Mouse (Mus musculus) liver, embryonic 13.5 days (tissue): ENCODE results near the gene Ctsd. TPM values are rescaled to one million over a fixed set of nuclear protein-coding genes. Genes with fewer than 3 reads are reported as not detected.

Source experiments
- ATAC-seq: fragments of 200-750 bp; cut with Nextera tagmentation; 2 replicates; pipeline ENCODE4 v1.8.0; 2017; ENCODE audit warnings: low read depth, mild to moderate bottlenecking, moderate number of reproducible peaks, moderate library complexity
- DNase-seq: peaks from one replicate; pipeline ENCODE4 v3.0.0; 2022
- H3K27ac ChIP-seq: fragments of 300-500 bp; sonication (generic); 2 replicates; pipeline ENCODE4 v1.5.1; 2015; ENCODE audit warnings: moderate library complexity, mild to moderate bottlenecking, inconsistent platforms
- H3K27me3 ChIP-seq: fragments of 300-500 bp; sonication (generic); 2 replicates; pipeline ENCODE4 v1.6.1; 2015; ENCODE audit warnings: mild to moderate bottlenecking, inconsistent platforms
- H3K36me3 ChIP-seq: fragments of 300-500 bp; sonication (generic); 2 replicates; pipeline ENCODE4 v1.6.1; 2015; ENCODE audit warnings: mild to moderate bottlenecking, inconsistent platforms
- H3K4me1 ChIP-seq: fragments of 300-500 bp; sonication (generic); replicated peaks from 2 replicates; pipeline ENCODE4 v1.6.1; 2015; ENCODE audit warnings: inconsistent platforms
- H3K4me2 ChIP-seq: fragments of 300-500 bp; sonication (generic); 2 replicates; pipeline ENCODE4 v1.6.1; 2015; ENCODE audit warnings: inconsistent platforms, mild to moderate bottlenecking, moderate library complexity
- H3K4me3 ChIP-seq: fragments of 300-500 bp; sonication (generic); replicated peaks from 2 replicates; pipeline ENCODE4 v1.5.1; 2015; ENCODE audit warnings: mild to moderate bottlenecking, inconsistent platforms
- H3K9ac ChIP-seq: fragments of 300-500 bp; sonication (generic); 2 replicates; pipeline ENCODE4 v1.6.1; 2015; ENCODE audit warnings: mild to moderate bottlenecking, inconsistent platforms
- H3K9me3 ChIP-seq: fragments of 300-500 bp; sonication (generic); replicated peaks from 2 replicates; pipeline ENCODE4 v1.6.1; 2016; ENCODE audit warnings: inconsistent platforms
- WGBS: fragments of 180-500 bp; shearing (Covaris S2); methylation state at CpG from one replicate; pipeline ENCODE4 v1.1.7; 2015; ENCODE audit not compliant: insufficient replicate concordance; 5-methylcytosine and 5-hydroxymethylcytosine counted together
- polyA plus RNA-seq: library from polyadenylated mRNA; unstranded; fragments of >200 nt; fragmentation: Nextera tagmentation; extraction: Ambion mirVana; gene quantifications from 2 replicates; pipeline ENCODE4 v1.2.1, GENCODE M21; 2015

The Ctsd gene
- polyA plus RNA-seq, 1 experiment from 2014 or later = 297 TPM

DNA sequence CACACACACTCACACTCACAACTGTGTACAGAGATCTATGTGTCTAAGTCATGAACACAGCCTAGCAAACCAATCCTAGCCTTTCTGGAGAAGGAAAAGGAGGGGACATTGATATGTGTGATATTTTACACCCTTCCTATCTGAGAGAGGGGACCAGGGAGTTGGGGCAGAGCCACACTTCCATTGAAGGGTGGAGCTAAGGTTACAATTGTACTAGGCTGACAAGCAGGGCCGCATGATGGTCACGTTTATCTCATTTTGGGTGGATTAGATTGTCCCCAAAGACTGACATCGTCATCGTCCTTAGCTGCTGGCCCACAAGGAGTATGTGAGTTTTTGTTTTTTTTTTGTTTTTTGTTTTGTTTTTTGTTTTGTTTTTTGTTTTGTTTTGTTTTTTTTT lies 56.6 kb downstream of the Ctsd start:
- WGBS = 16% methylated on average over 4 of the region's 4 CpGs
- Histone ChIP-seq H3K36me3 (no peaks in the 10 kb centered on the region), H3K4me2 (no peak overlapping the region), H3K9me3 (no peaks in the 10 kb centered on the region), H3K4me1 (peaks cover 43% of the 10 kb centered on the region), H3K4me3 (no peak overlapping the region), H3K27ac (no peak overlapping the region), H3K27me3 (no peaks in the 10 kb centered on the region), H3K9ac (no peak overlapping the region)
- ATAC-seq (peak; percentile 56), DNase-seq (no peak)

DNA sequence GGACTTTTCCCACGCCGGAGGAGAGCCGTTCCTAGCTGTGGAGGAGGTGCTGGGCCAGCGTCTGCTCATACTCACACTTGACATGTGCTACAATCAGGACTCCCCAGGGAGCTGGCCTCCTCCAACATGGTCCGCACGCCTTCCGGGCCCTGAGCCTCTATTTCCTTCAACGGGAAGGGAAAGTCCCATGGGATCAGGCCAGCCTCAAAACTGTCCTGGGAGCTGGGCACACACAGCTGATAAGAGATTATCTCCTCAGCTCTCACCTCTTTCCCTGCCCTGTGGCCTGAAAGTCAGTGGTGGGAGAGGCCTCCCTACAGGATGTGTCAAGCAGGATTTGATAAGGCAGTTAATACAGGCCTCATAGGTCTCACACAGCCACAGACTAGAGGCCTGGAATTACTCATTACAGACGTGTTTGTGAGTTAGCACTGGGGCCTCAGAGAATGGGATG lies 57.5 kb downstream of the Ctsd start:
- no peak for DNase-seq

DNA sequence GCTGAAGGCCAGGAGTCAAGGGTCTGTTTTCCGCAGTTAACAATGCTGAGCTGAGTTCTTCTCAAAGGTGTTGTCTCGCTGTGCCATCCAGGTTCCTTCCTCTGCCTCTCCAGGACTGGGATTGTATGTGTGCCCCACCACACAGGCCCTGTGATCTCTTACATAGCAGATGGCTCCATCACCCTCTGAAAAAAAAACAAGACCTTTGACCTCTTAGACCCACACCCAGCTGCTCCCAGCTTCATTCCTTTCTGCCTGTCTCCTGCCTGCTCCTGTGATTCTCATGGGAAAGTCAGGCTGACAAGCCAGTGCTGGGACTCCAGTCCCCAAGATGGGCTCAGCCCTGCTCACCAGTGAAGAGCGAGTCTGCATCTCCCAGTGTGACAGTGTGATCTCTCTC lies 59.3 kb downstream of the Ctsd start:
- Histone ChIP-seq H3K9ac (no peak overlapping the region; the same call in 1 of the 2 replicates), H3K27ac (no peak overlapping the region), H3K4me1 (peaks cover 30% of the 10 kb centered on the region), H3K9me3 (no peaks in the 10 kb centered on the region), H3K4me2 (no peak overlapping the region), H3K27me3 (no peaks in the 10 kb centered on the region), H3K36me3 (no peaks in the 10 kb centered on the region), H3K4me3 (no peak overlapping the region)
- ATAC-seq (no peak), DNase-seq (no peak)
- WGBS = 60% methylated on average over 3 of the region's 3 CpGs

More for the DNA sequence above, 57.5 kb downstream of the Ctsd start:
- 52% methylated on average over 9 of the region's 9 CpGs for WGBS
- H3K9ac ChIP-seq = no peak overlapping the region
- H3K27me3 ChIP-seq = no peaks in the 10 kb centered on the region
- H3K4me1 ChIP-seq = peaks cover 41% of the 10 kb centered on the region
- no peaks in the 10 kb centered on the region for H3K9me3 ChIP-seq
- H3K27ac ChIP-seq = peak overlapping the region; percentile 51; the same call in 1 of the 2 replicates
- ATAC-seq = peak; percentile 71
- no peak overlapping the region for H3K4me2 ChIP-seq
- no peaks in the 10 kb centered on the region for H3K36me3 ChIP-seq
- H3K4me3 ChIP-seq = no peak overlapping the region

DNA sequence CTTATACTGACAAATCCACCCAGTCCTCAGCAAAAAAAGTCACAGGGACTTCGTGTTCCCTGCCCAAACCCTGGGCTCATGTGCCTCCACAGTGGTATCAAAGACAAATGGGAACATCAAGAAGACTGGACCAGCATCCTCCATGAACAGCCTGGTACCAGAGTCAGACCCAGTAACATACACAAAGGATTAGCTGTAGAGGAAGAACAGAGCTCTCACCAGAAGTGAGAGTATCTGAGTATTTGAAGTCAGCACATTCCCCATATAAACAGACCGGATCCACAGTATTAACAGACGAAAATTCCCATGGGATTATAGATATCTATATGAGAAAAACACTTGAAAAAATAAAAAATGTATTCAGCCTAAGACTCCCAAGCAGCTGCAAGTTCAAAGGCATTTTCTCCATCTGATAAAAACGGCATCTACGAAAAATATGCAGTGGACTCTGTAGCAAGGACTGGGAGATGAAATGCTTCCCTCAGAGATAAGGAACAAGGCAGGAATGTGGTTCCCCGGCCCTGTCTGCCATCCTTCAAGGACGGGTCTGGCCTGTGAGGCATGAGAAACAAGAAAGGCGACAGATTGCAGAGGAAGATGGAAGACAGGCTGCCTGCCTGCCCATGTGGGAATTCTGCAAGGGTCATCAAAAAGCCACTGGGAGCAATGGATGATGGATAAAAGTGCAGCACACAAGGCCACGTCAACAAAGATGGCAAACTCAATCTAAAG lies 61.0 kb downstream of the Ctsd start:
- Histone ChIP-seq H3K9ac (no peak overlapping the region), H3K27me3 (no peaks in the 10 kb centered on the region), H3K9me3 (no peaks in the 10 kb centered on the region), H3K27ac (no peak overlapping the region), H3K36me3 (no peaks in the 10 kb centered on the region), H3K4me1 (peaks cover 25% of the 10 kb centered on the region), H3K4me3 (no peak overlapping the region), H3K4me2 (no peak overlapping the region)
- 39% methylated on average over 9 of the region's 9 CpGs for WGBS
- no peak for ATAC-seq
- DNase-seq = no peak

Other genes starting within 250 kb of the Ctsd start
- not detected in 2 replicates for gene Gm45337, start 243.4 kb downstream of the Ctsd start, polyA plus RNA-seq
- not detected in 2 replicates for gene Gm29735, start 230.9 kb downstream of the Ctsd start, polyA plus RNA-seq
- gene Gm4553, start 222.3 kb downstream of the Ctsd start, polyA plus RNA-seq = not detected in 2 replicates
- gene Krtap5-2, start 212.0 kb downstream of the Ctsd start, polyA plus RNA-seq = not detected in 2 replicates
- gene Gm10153, start 197.6 kb downstream of the Ctsd start, polyA plus RNA-seq = not detected in 2 replicates
- gene Krtap5-3, start 186.7 kb downstream of the Ctsd start, polyA plus RNA-seq = not detected in 2 replicates
- gene Gm7579, start 176.2 kb downstream of the Ctsd start, polyA plus RNA-seq = not detected in 2 replicates
- not detected in 2 replicates for gene Krtap5-5, start 158.1 kb downstream of the Ctsd start, polyA plus RNA-seq
- not detected in 2 replicates for gene Gm40460, start 147.0 kb downstream of the Ctsd start, polyA plus RNA-seq
- gene Gm2431, start 129.7 kb downstream of the Ctsd start, polyA plus RNA-seq = not detected in 2 replicates
- not detected in 2 replicates for gene Gm4559, start 113.7 kb downstream of the Ctsd start, polyA plus RNA-seq
- not detected in 2 replicates for gene Krtap5-1, start 90.9 kb downstream of the Ctsd start, polyA plus RNA-seq
- gene Krtap5-4, start 84.5 kb downstream of the Ctsd start, polyA plus RNA-seq = not detected in 2 replicates
- 1.5 and 1.8 TPM in 2 replicates for gene Ifitm10, start 14.3 kb downstream of the Ctsd start, polyA plus RNA-seq
- 0.61 TPM in 1 of 2 replicates, not detected in the other for gene Gm49369, start 5.4 kb downstream of the Ctsd start, polyA plus RNA-seq
- gene Syt8, start 46.8 kb upstream of the Ctsd start, polyA plus RNA-seq = not detected in 2 replicates
- gene Tnni2, start 53.8 kb upstream of the Ctsd start, polyA plus RNA-seq = 3.4 and 4.3 TPM in 2 replicates
- 14.2 and 15.5 TPM in 2 replicates for gene Lsp1, start 72.8 kb upstream of the Ctsd start, polyA plus RNA-seq
- gene Tnnt3, start 110.8 kb upstream of the Ctsd start, polyA plus RNA-seq = 1.6 and 2.6 TPM in 2 replicates
- gene Mrpl23, start 144.6 kb upstream of the Ctsd start, polyA plus RNA-seq = 11.3 and 12.2 TPM in 2 replicates